Mouse (Mus musculus) heart, adult 2 months (tissue): ENCODE data around the gene Itga7.

ENCODE experiments used
- CTCF ChIP-seq: fragments of 200-600 bp; IDR thresholded peaks from 2 replicates; pipeline ENCODE4 v1.8.1; 2022; ENCODE audit warnings: antibody characterized with exemption, mild to moderate bottlenecking, moderate library complexity
- EP300 ChIP-seq: fragments of 200-500 bp; IDR thresholded peaks from 2 replicates; pipeline ENCODE4 v1.6.1; 2011; ENCODE audit warnings: low read depth, low read length, control low read depth; ENCODE audit not compliant: insufficient read depth
- POLR2A ChIP-seq: fragments of 200-500 bp; IDR thresholded peaks from 2 replicates; pipeline ENCODE4 v1.6.1; 2011; ENCODE audit warnings: mild to moderate bottlenecking, low read depth, low read length, control low read depth; ENCODE audit not compliant: insufficient read depth

DNA sequence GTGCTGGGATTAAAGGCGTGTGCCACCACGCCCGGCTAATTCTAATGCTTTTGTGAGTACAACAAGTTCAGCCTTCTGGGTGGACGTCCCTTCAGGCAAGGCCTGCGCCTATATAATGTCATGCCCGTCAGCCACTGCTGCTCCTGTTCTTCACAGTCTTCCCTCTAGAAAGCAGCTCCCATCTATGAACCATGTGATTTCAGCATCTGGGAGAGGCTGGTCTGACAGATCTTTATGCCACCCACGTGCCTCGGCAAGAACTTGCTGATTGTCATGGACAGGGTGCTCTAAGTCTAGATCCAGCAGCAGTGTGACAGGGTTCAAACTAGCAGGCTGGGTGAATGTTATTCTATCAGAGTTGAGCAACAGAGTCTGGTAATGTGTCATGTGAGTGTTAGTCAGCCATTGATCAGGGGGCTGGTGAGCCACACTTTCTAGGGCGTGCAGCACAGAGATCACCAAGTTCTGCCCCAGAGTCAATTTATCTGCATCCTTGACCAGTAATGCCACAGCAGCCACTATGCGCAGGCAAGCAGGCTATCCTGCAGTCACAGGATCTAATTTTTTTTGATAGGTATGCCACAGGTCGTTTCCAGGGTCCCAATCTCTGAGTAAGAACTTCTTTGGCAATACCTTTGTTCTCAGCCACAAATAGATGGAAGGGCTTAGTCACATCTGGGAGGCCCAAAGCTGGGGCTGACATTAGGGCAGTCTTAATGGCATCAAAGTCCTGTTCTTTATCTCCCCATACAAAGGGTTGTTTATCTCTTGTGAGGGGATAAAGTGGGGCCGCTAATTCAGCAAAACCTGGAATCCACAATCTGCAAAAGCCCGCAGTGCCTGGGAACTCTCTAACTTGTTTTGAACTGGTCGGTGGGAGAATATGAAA is 70.7 kb downstream of the Itga7 start:
- TF ChIP-seq POLR2A (no peak), CTCF (no peak), EP300 (no peak)
